Mouse (Mus musculus): ENCODE measurements at regions not wholly inside any gene's neighbourhood (a gene's known extent, or its start where the extent isn't known, plus 50 kb on each side); places are given as distances from the start of the nearest gene placed in this dataset.
"Not testable (repeated sequence)": the region's sequence is repeated elsewhere in the genome, so short reads cannot be mapped to it uniquely, and the experiment has no call there.

GRCm38 (mm10) chr13:50092537-50092936 is 157.6 kb downstream of the Gm906 start:
- no peak overlapping the region for H3K4me2 ChIP-seq (ENCODE audit: low read depth, low read length, severe bottlenecking)
- WGBS = 78% methylated on average over 2 of the region's 2 CpGs
- H3K9me3 ChIP-seq (ENCODE audit: control insufficient read depth, low read length) = no peaks in the 10 kb centered on the region
- H3K27me3 ChIP-seq (ENCODE audit: control insufficient read depth, insufficient read depth, low read length) = no peaks in the 10 kb centered on the region
- H3K4me1 ChIP-seq (replicated peaks; ENCODE audit: control insufficient read depth, insufficient read depth, low read length) = no peaks in the 10 kb centered on the region
- H3K36me3 ChIP-seq (ENCODE audit: control insufficient read depth, insufficient read depth, low read length) = no peaks in the 10 kb centered on the region
- no peak overlapping the region for H3K4me3 ChIP-seq (ENCODE audit: low read depth, low read length)
- ATAC-seq (replicated peaks; ENCODE audit: low FRiP score) = no peak
- H3K9ac ChIP-seq (ENCODE audit: low read length) = no peak overlapping the region
- H3K27ac ChIP-seq (ENCODE audit: low read depth, low read length) = no peak overlapping the region
- DNase-seq (ENCODE audit: low spot score) = no peak

- Histone ChIP-seq H3K27ac (ENCODE audit: low read depth, low read length) (no peak overlapping the region), H3K27me3 (ENCODE audit: control insufficient read depth, insufficient read depth, low read length) (no peaks in the 10 kb centered on the region), H3K4me1 (replicated peaks; ENCODE audit: control insufficient read depth, insufficient read depth, low read length) (no peaks in the 10 kb centered on the region), H3K36me3 (ENCODE audit: control insufficient read depth, insufficient read depth, low read length) (no peaks in the 10 kb centered on the region), H3K9ac (ENCODE audit: low read length) (no peak overlapping the region), H3K4me2 (ENCODE audit: low read depth, low read length, severe bottlenecking) (no peak overlapping the region), H3K9me3 (ENCODE audit: control insufficient read depth, low read length) (no peaks in the 10 kb centered on the region), H3K4me3 (ENCODE audit: low read depth, low read length) (no peak overlapping the region)
- 75% methylated on average over 4 of the region's 4 CpGs for WGBS
- ATAC-seq (replicated peaks; ENCODE audit: low FRiP score) (no peak), DNase-seq (ENCODE audit: low spot score) (no peak)
Observed at GRCm38 (mm10) chr13:50064841-50065240, 185.3 kb downstream of the Gm906 start.

DNA sequence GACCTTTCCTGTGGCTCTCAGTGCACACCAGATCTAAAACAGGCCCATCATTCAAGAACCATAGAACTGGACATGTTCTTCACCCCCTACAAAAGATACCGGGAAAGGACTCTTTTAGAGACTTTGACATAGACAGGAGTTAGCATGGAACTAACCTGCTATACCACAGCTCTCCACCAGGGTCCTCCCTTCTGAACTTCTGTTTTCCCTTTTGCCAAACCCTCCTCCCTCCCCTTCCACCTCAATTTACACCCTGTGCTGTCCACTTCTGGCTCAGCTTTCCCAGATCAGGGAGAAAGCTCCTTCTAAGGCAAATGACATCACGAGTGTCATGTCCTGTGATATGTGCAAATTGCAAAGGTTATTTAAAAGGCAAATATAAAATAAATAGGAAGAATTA is 185.7 kb downstream of the Gm906 start:
- not testable (repeated sequence) for H3K9me3 ChIP-seq (ENCODE audit: control insufficient read depth, low read length); H3K27ac ChIP-seq (ENCODE audit: low read depth, low read length)
- 68% methylated on average over 2 of the region's 2 CpGs for WGBS

DNA sequence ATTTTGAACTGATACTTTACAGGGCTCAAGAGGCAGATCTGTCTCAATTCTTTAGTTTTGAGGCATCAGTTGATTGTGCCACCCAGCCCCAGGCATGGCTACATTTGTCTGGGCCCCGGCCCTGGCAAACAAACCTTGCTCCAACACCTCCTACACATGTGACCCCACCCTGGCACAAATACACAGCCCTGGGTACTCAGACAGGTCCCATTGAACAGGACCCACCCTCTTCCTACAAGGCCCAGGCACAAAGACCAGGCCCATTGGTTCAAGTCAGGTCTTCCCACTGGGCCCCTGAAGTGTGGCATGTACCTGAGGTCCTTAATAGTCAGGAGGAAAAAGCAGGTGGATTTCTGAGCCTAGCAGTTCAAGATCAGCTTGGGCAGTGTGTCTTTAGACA is 190.4 kb downstream of the Gm906 start:
- ATAC-seq (replicated peaks; ENCODE audit: low FRiP score); H3K27ac ChIP-seq (ENCODE audit: low read depth, low read length); H3K27me3 ChIP-seq (ENCODE audit: control insufficient read depth, insufficient read depth, low read length); DNase-seq (ENCODE audit: low spot score); H3K36me3 ChIP-seq (ENCODE audit: control insufficient read depth, insufficient read depth, low read length); H3K4me2 ChIP-seq (ENCODE audit: low read depth, low read length, severe bottlenecking); H3K4me3 ChIP-seq (ENCODE audit: low read depth, low read length); H3K9me3 ChIP-seq (ENCODE audit: control insufficient read depth, low read length); H3K9ac ChIP-seq (ENCODE audit: low read length); H3K4me1 ChIP-seq (replicated peaks; ENCODE audit: control insufficient read depth, insufficient read depth, low read length): not testable (repeated sequence)
- WGBS = 81% methylated on average over 1 of the region's 1 CpGs

More for the DNA sequence above, 185.7 kb downstream of the Gm906 start:
- not testable (repeated sequence) for H3K9ac ChIP-seq (ENCODE audit: low read length); H3K4me1 ChIP-seq (replicated peaks; ENCODE audit: control insufficient read depth, insufficient read depth, low read length); DNase-seq (ENCODE audit: low spot score); H3K4me2 ChIP-seq (ENCODE audit: low read depth, low read length, severe bottlenecking); H3K27me3 ChIP-seq (ENCODE audit: control insufficient read depth, insufficient read depth, low read length); H3K36me3 ChIP-seq (ENCODE audit: control insufficient read depth, insufficient read depth, low read length); H3K4me3 ChIP-seq (ENCODE audit: low read depth, low read length); ATAC-seq (replicated peaks; ENCODE audit: low FRiP score)

GRCm38 (mm10) chr13:50059054-50059453 is 191.1 kb downstream of the Gm906 start:
- H3K9me3 ChIP-seq (ENCODE audit: control insufficient read depth, low read length); ATAC-seq (replicated peaks; ENCODE audit: low FRiP score); H3K27me3 ChIP-seq (ENCODE audit: control insufficient read depth, insufficient read depth, low read length); H3K27ac ChIP-seq (ENCODE audit: low read depth, low read length); H3K36me3 ChIP-seq (ENCODE audit: control insufficient read depth, insufficient read depth, low read length); H3K4me1 ChIP-seq (replicated peaks; ENCODE audit: control insufficient read depth, insufficient read depth, low read length); H3K4me3 ChIP-seq (ENCODE audit: low read depth, low read length); DNase-seq (ENCODE audit: low spot score); H3K4me2 ChIP-seq (ENCODE audit: low read depth, low read length, severe bottlenecking); H3K9ac ChIP-seq (ENCODE audit: low read length): not testable (repeated sequence)
- 88% methylated on average over 2 of the region's 2 CpGs for WGBS

DNA sequence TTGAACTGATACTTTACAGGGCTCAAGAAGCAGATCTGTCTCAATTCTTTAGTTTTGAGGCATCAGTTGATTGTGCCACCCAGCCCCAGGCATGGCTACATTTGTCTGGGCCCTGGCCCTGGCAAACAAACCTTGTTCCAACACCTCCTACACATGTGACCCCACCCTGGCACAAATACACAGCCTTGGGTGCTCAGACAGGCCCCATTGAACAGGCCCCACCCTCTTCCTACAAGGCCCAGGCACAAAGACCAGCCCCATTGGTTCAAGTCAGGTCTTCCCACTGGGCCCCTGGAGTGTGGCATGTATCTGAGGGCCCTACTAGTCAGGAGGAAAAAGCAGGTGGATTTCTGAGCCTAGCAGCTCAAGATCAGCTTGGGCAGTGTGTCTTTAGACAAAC is 198.4 kb downstream of the Gm906 start:
- ATAC-seq (replicated peaks; ENCODE audit: low FRiP score); H3K27ac ChIP-seq (ENCODE audit: low read depth, low read length); H3K9me3 ChIP-seq (ENCODE audit: control insufficient read depth, low read length); H3K9ac ChIP-seq (ENCODE audit: low read length); H3K36me3 ChIP-seq (ENCODE audit: control insufficient read depth, insufficient read depth, low read length); H3K4me1 ChIP-seq (replicated peaks; ENCODE audit: control insufficient read depth, insufficient read depth, low read length); H3K4me3 ChIP-seq (ENCODE audit: low read depth, low read length); H3K27me3 ChIP-seq (ENCODE audit: control insufficient read depth, insufficient read depth, low read length); H3K4me2 ChIP-seq (ENCODE audit: low read depth, low read length, severe bottlenecking); DNase-seq (ENCODE audit: low spot score): not testable (repeated sequence)

DNA sequence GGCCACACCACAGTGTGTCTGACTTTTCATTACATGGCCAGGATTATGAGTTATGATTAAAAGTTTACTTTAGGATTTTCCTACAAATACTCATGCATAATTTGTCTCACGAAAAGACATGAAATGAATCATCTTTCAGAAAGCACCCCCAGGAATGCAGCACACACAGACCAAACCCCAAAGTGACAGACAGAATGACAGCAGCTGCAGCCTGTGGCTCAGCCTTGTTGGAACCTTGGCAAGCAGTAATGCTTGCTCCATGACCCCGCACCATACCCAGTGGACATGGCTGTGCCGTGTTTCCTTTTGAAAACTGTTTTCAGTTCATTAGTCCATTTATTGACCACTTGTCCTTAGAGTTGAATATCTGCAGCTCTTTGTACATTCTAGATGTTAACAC is 199.0 kb downstream of the Gm906 start:
- not testable (repeated sequence) for H3K4me2 ChIP-seq (ENCODE audit: low read depth, low read length, severe bottlenecking); ATAC-seq (replicated peaks; ENCODE audit: low FRiP score); H3K27me3 ChIP-seq (ENCODE audit: control insufficient read depth, insufficient read depth, low read length); H3K4me1 ChIP-seq (replicated peaks; ENCODE audit: control insufficient read depth, insufficient read depth, low read length); H3K9me3 ChIP-seq (ENCODE audit: control insufficient read depth, low read length); H3K4me3 ChIP-seq (ENCODE audit: low read depth, low read length); DNase-seq (ENCODE audit: low spot score); H3K36me3 ChIP-seq (ENCODE audit: control insufficient read depth, insufficient read depth, low read length); H3K9ac ChIP-seq (ENCODE audit: low read length); H3K27ac ChIP-seq (ENCODE audit: low read depth, low read length)
- WGBS = 86% methylated on average over 3 of the region's 3 CpGs

DNA sequence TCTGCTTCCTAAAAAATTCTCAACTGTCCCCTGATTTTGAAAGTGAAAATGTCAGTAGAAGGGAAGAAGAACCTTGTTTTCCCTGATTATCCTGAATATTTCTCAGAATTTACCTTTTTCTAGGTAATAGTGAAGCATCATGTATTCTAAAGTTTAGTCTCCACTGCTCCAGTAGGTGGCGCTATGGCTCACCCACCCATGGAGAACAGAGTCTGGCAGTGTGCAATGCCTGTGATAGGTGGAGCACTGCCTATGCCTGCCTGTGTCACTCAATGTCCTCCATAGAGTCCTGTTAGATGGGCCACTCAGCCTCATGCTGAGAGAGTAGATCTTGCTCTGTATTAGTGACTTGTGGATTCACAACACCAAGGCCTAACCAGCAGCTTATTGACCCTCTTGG is 218.4 kb downstream of the Gm906 start:
- no peak overlapping the region for H3K27ac ChIP-seq (ENCODE audit: low read depth, low read length)
- H3K27me3 ChIP-seq (ENCODE audit: control insufficient read depth, insufficient read depth, low read length) = no peaks in the 10 kb centered on the region
- no peaks in the 10 kb centered on the region for H3K9me3 ChIP-seq (ENCODE audit: control insufficient read depth, low read length)
- ATAC-seq (replicated peaks; ENCODE audit: low FRiP score) = no peak
- H3K4me2 ChIP-seq (ENCODE audit: low read depth, low read length, severe bottlenecking) = no peak overlapping the region
- H3K4me1 ChIP-seq (replicated peaks; ENCODE audit: control insufficient read depth, insufficient read depth, low read length) = no peaks in the 10 kb centered on the region
- no peak overlapping the region for H3K9ac ChIP-seq (ENCODE audit: low read length)
- WGBS = 34% methylated on average over 1 of the region's 1 CpGs
- no peaks in the 10 kb centered on the region for H3K36me3 ChIP-seq (ENCODE audit: control insufficient read depth, insufficient read depth, low read length)
- no peak overlapping the region for H3K4me3 ChIP-seq (ENCODE audit: low read depth, low read length)
- DNase-seq (ENCODE audit: low spot score) = no peak

- H3K9ac ChIP-seq (ENCODE audit: low read length); ATAC-seq (replicated peaks; ENCODE audit: low FRiP score); H3K4me1 ChIP-seq (replicated peaks; ENCODE audit: control insufficient read depth, insufficient read depth, low read length); H3K27me3 ChIP-seq (ENCODE audit: control insufficient read depth, insufficient read depth, low read length); H3K4me3 ChIP-seq (ENCODE audit: low read depth, low read length); H3K27ac ChIP-seq (ENCODE audit: low read depth, low read length); H3K4me2 ChIP-seq (ENCODE audit: low read depth, low read length, severe bottlenecking); DNase-seq (ENCODE audit: low spot score); H3K36me3 ChIP-seq (ENCODE audit: control insufficient read depth, insufficient read depth, low read length); H3K9me3 ChIP-seq (ENCODE audit: control insufficient read depth, low read length): not testable (repeated sequence)
- WGBS = 93% methylated on average over 3 of the region's 3 CpGs
Observed at GRCm38 (mm10) chr13:50007730-50008129, 208.9 kb upstream of the Gm30302 start.
